Mouse (Mus musculus) CH12.LX (cell line): Measurements from ENCODE around the gene Mff.

Experiments used
- BHLHE40 ChIP-seq: IDR thresholded peaks from 2 replicates; pipeline ENCODE4 v1.6.1; 2011; ENCODE audit warnings: mild to moderate bottlenecking, low read depth, low read length, improper control_type of control experiment
- CHD1 ChIP-seq: IDR thresholded peaks from 2 replicates; pipeline ENCODE4 v1.6.1; 2012; ENCODE audit warnings: low read depth, low read length, improper control_type of control experiment, inconsistent platforms
- CTCF ChIP-seq, 2 experiments: IDR thresholded peaks in 1 of 2; conservative IDR thresholded peaks in 1 of 2; 2 replicates each; pipeline ENCODE4 v1.5.1; 2011 to 2012; ENCODE audit warnings: low read depth in 2 of 2, low read length in 2 of 2, improper control_type of control experiment in 1 of 2, inconsistent platforms in 1 of 2, mild to moderate bottlenecking in 1 of 2, moderate library complexity in 1 of 2
- E2F4 ChIP-seq: IDR thresholded peaks from 2 replicates; pipeline ENCODE4 v1.6.1; 2011; ENCODE audit warnings: low read depth, low read length, improper control_type of control experiment; ENCODE audit not compliant: insufficient replicate concordance
- ELF1 ChIP-seq: IDR thresholded peaks from 2 replicates; pipeline ENCODE4 v1.6.1; 2014; ENCODE audit warnings: low read depth, mild to moderate bottlenecking, inconsistent platforms, low read length, improper control_type of control experiment
- HCFC1 ChIP-seq: IDR thresholded peaks from 2 replicates; pipeline ENCODE4 v1.6.1; 2012; ENCODE audit warnings: low read depth, mild to moderate bottlenecking, inconsistent platforms, low read length, improper control_type of control experiment
- IRF4 ChIP-seq: IDR thresholded peaks from 2 replicates; pipeline ENCODE4 v1.6.1; 2014; ENCODE audit warnings: low read depth, mild to moderate bottlenecking, inconsistent platforms, low read length, improper control_type of control experiment
- MAFK ChIP-seq: IDR thresholded peaks from 2 replicates; pipeline ENCODE4 v1.6.1; 2011; ENCODE audit warnings: low read length, improper control_type of control experiment; ENCODE audit not compliant: insufficient replicate concordance
- MAX ChIP-seq: IDR thresholded peaks from 2 replicates; pipeline ENCODE4 v1.6.1; 2011; ENCODE audit warnings: low read length, improper control_type of control experiment
- MAZ ChIP-seq: IDR thresholded peaks from 2 replicates; pipeline ENCODE4 v1.6.1; 2012; ENCODE audit warnings: low read depth, mild to moderate bottlenecking, inconsistent platforms, low read length, improper control_type of control experiment, moderate library complexity
- POLR2A ChIP-seq: IDR thresholded peaks from 2 replicates; pipeline ENCODE4 v1.6.1; 2011; ENCODE audit warnings: low read depth, mild to moderate bottlenecking, improper control_type of control experiment, low read length
- TBP ChIP-seq: conservative IDR thresholded peaks from 2 replicates; pipeline ENCODE4 v1.6.1; 2011; ENCODE audit warnings: low read depth, low read length, improper control_type of control experiment
- ZNF384 ChIP-seq: IDR thresholded peaks from 2 replicates; pipeline ENCODE4 v1.6.1; 2012; ENCODE audit warnings: low read depth, low read length, improper control_type of control experiment, inconsistent platforms

GRCm38 (mm10) chr1:82733357-82733756, 8.7 kb downstream of the Mff start:
- TF ChIP-seq MAZ (no peak), IRF4 (no peak), POLR2A (no peak), TBP (no peak), MAFK (no peak), BHLHE40 (no peak), CTCF (conservative IDR thresholded peaks at IDR 0.05 in 1 of 2, IDR thresholded peaks at IDR 0.05 in 1 of 2; ENCODE audit: low read depth in 2 of 2, low read length in 2 of 2) (no peak), ELF1 (no peak), CHD1 (no peak), MAX (no peak), HCFC1 (no peak), ZNF384 (no peak), E2F4 (no peak)
